Mouse (Mus musculus) midbrain, embryonic 11.5 days (tissue): ENCODE data around the gene 4933405L10Rik. TPM values are rescaled to one million over a fixed set of nuclear protein-coding genes. Genes with fewer than 3 reads are reported as not detected.

Experiments used
- ATAC-seq: fragments of 200-750 bp; cut with Nextera tagmentation; 2 replicates; pipeline ENCODE4 v1.8.0; 2017; ENCODE audit warnings: moderate TSS enrichment, moderate library complexity; ENCODE audit not compliant: low FRiP score
- DNase-seq: peaks from one replicate; pipeline ENCODE4 v3.0.0; 2015; ENCODE audit warnings: low spot score; ENCODE audit errors: missing footprints
- H3K27ac ChIP-seq: fragments of 300-500 bp; sonication (generic); 2 replicates; pipeline ENCODE4 v1.5.1; 2014; ENCODE audit warnings: low read depth, low read length
- H3K27me3 ChIP-seq: fragments of 300-500 bp; sonication (generic); 2 replicates; pipeline ENCODE4 v1.6.1; 2014; ENCODE audit warnings: mild to moderate bottlenecking, low read length, moderate library complexity, mixed read lengths; ENCODE audit not compliant: control insufficient read depth, insufficient read depth
- H3K36me3 ChIP-seq: fragments of 300-500 bp; sonication (generic); 2 replicates; pipeline ENCODE4 v1.6.1; 2014; ENCODE audit warnings: mild to moderate bottlenecking, low read length, moderate library complexity, mixed read lengths; ENCODE audit not compliant: control insufficient read depth, insufficient read depth
- H3K4me1 ChIP-seq: fragments of 300-500 bp; sonication (generic); 2 replicates; pipeline ENCODE4 v1.6.1; 2014; ENCODE audit warnings: low read length; ENCODE audit not compliant: control insufficient read depth, insufficient read depth
- H3K4me2 ChIP-seq: fragments of 300-500 bp; sonication (generic); 2 replicates; pipeline ENCODE4 v1.6.1; 2014; ENCODE audit warnings: mild to moderate bottlenecking, moderate library complexity
- H3K4me3 ChIP-seq: fragments of 300-500 bp; sonication (generic); 2 replicates; pipeline ENCODE4 v1.5.1; 2014; ENCODE audit warnings: low read depth, low read length
- H3K9ac ChIP-seq: fragments of 300-500 bp; sonication (generic); 2 replicates; pipeline ENCODE4 v1.6.1; 2014; ENCODE audit warnings: low read length
- H3K9me3 ChIP-seq: fragments of 300-500 bp; sonication (generic); 2 replicates; pipeline ENCODE4 v1.6.1; 2016; ENCODE audit warnings: low read length; ENCODE audit not compliant: control insufficient read depth
- WGBS: fragments of 180-500 bp; shearing (Covaris S2); extraction: QIAGEN DNeasy Blood & Tissue Kit; methylation state at CpG from one replicate; pipeline ENCODE4 v1.1.7; 2014; 5-methylcytosine and 5-hydroxymethylcytosine counted together
- polyA plus RNA-seq: library from polyadenylated mRNA; unstranded; fragments of >200 nt; fragmentation: Nextera tagmentation; extraction: Ambion mirVana; gene quantifications from 2 replicates; pipeline ENCODE4 v1.2.1, GENCODE M21; 2014

Gene 4933405L10Rik
- polyA plus RNA-seq, 1 experiment from 2014 or later, result not detected

GRCm38 (mm10) chr8:105725726-105726125 lies 18.3 kb downstream of the 4933405L10Rik start:
- no peaks in the 10 kb centered on the region for H3K27me3 ChIP-seq
- no peak overlapping the region for H3K4me3 ChIP-seq
- no peak overlapping the region for H3K4me2 ChIP-seq
- no peak for ATAC-seq
- H3K9ac ChIP-seq, result no peak overlapping the region
- DNase-seq, result no peak
- no peaks in the 10 kb centered on the region for H3K9me3 ChIP-seq
- peaks cover 3% of the 10 kb centered on the region; the same call in 1 of the 2 replicates for H3K36me3 ChIP-seq
- H3K27ac ChIP-seq, result no peak overlapping the region
- no peaks in the 10 kb centered on the region for H3K4me1 ChIP-seq
- WGBS, result 87% methylated on average over 5 of the region's 5 CpGs

DNA sequence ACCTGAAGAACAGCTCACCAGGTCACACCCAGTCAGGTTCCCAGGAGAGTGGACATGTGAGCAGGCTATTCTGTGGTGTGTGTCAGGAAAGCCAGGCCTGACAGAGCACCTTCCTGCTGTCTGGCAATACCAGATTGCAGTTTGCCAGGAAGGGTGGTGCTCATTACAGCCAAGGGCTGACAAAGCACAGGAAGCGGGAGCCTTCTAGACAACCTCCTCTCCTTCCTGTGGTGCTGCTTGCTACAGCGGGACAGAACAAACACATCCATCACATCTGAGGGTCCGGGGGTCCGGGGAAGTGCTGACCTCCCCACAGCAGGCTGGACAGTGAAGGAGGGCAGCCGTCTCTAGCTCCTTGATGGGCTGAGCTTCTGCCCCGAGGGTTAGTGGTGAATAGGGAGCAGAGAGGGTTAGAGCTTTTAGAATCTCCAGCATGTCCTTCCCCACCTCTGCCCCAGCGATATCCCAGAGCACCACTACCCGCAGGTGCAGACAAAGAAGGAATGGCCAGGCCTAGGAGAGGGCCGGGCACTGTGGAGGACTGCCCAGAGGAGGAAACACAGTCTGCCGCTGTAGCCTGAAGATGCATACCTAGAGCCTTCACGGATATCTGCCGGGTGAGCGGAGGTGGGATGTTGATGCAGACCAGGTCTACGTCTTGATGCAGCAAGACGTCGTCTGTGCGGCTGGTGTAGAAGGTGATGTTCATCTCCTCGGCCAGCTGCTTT lies 20.1 kb downstream of the 4933405L10Rik start:
- H3K4me3 ChIP-seq, result no peak overlapping the region
- no peak overlapping the region for H3K9ac ChIP-seq
- no peak overlapping the region for H3K27ac ChIP-seq
- no peaks in the 10 kb centered on the region for H3K27me3 ChIP-seq
- no peaks in the 10 kb centered on the region for H3K9me3 ChIP-seq
- peaks cover 3% of the 10 kb centered on the region; the same call in 1 of the 2 replicates for H3K36me3 ChIP-seq
- no peaks in the 10 kb centered on the region for H3K4me1 ChIP-seq
- ATAC-seq (no peak), DNase-seq (no peak)
- no peak overlapping the region for H3K4me2 ChIP-seq
- WGBS, result 90% methylated on average over 18 of the region's 18 CpGs

DNA sequence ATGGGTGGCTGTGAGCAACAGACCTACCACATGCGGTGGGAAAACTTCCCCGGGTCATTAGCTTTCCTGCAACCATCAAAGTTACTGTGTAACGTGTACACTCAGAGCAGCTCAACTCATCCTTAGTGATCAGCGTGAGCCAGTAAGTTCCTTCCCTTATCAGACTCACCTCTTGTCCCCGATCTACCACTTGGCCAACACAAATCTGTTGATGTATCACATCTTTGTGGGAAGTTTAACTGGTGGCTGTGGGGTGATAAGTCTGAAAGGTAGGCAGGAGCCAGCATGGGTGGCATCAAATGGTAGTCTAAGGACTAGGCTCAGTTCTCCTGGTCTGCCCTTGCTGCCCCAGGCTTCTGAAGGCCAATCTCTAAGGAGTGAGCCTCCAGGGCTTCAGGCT lies 24.7 kb downstream of the 4933405L10Rik start:
- no peak for ATAC-seq
- Histone ChIP-seq H3K36me3 (0 out of 2 replicates have a peak, but pooled peaks cover 3% of the 10 kb centered on the region), H3K9me3 (no peaks in the 10 kb centered on the region), H3K27ac (no peak overlapping the region), H3K27me3 (no peaks in the 10 kb centered on the region), H3K9ac (no peak overlapping the region), H3K4me3 (no peak overlapping the region), H3K4me2 (no peak overlapping the region), H3K4me1 (no peaks in the 10 kb centered on the region)
- 95% methylated on average over 5 of the region's 5 CpGs for WGBS
- DNase-seq, result no peak

GRCm38 (mm10) chr8:105739216-105739615 lies 31.8 kb downstream of the 4933405L10Rik start:
- DNase-seq (no peak), ATAC-seq (no peak)
- no peak overlapping the region for H3K9ac ChIP-seq
- no peaks in the 10 kb centered on the region for H3K27me3 ChIP-seq
- H3K4me1 ChIP-seq, result no peaks in the 10 kb centered on the region
- H3K27ac ChIP-seq, result no peak overlapping the region
- no peak overlapping the region for H3K4me2 ChIP-seq
- H3K9me3 ChIP-seq, result no peaks in the 10 kb centered on the region
- H3K4me3 ChIP-seq, result no peak overlapping the region
- H3K36me3 ChIP-seq, result no peaks in the 10 kb centered on the region
- WGBS, result 88% methylated on average over 5 of the region's 5 CpGs

GRCm38 (mm10) chr8:105743301-105743700 lies 35.8 kb downstream of the 4933405L10Rik start:
- Histone ChIP-seq H3K36me3 (no peaks in the 10 kb centered on the region), H3K27me3 (no peaks in the 10 kb centered on the region), H3K4me1 (no peaks in the 10 kb centered on the region), H3K27ac (no peak overlapping the region), H3K4me3 (no peak overlapping the region), H3K9me3 (no peaks in the 10 kb centered on the region), H3K4me2 (no peak overlapping the region), H3K9ac (no peak overlapping the region)
- 96% methylated on average over 4 of the region's 4 CpGs for WGBS
- ATAC-seq, result no peak
- no peak for DNase-seq

- 23% methylated on average over 11 of the region's 11 CpGs for WGBS
- Histone ChIP-seq H3K36me3 (no peaks in the 10 kb centered on the region), H3K4me3 (no peak overlapping the region), H3K27ac (no peak overlapping the region), H3K4me2 (no peak overlapping the region), H3K4me1 (0 out of 2 replicates have a peak, but pooled peaks cover 5% of the 10 kb centered on the region), H3K9me3 (no peaks in the 10 kb centered on the region), H3K27me3 (no peaks in the 10 kb centered on the region), H3K9ac (no peak overlapping the region)
- ATAC-seq (no peak), DNase-seq (peak; percentile 83)
Measured at GRCm38 (mm10) chr8:105750606-105751005, 43.2 kb downstream of the 4933405L10Rik start.

GRCm38 (mm10) chr8:105753916-105754315 lies 46.5 kb downstream of the 4933405L10Rik start:
- ATAC-seq, result no peak
- peaks cover 10% of the 10 kb centered on the region for H3K4me1 ChIP-seq
- H3K27me3 ChIP-seq, result no peaks in the 10 kb centered on the region
- 83% methylated on average over 2 of the region's 2 CpGs for WGBS
- no peaks in the 10 kb centered on the region for H3K9me3 ChIP-seq
- H3K4me2 ChIP-seq, result no peak overlapping the region
- no peak overlapping the region for H3K4me3 ChIP-seq
- H3K36me3 ChIP-seq, result no peaks in the 10 kb centered on the region
- no peak for DNase-seq
- H3K9ac ChIP-seq, result no peak overlapping the region
- no peak overlapping the region for H3K27ac ChIP-seq

DNA sequence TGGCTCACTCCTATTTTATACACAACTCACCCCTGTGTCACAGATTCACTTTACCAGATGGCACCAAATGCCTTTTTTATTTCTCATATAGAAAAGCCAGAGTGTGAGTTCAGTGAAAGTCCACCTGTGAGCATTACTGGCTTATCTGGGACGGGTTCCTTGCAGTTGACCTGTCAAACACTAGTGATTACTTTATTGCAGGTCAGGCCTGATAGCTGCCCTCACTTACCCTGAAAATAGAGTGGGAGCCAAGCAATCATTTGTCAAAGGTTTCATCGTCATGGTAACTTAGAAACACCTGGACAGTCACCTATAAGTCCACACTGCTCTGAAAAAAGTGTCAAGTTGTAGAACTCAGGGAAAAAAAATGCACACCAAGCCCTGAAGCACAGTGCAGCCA lies 47.2 kb downstream of the 4933405L10Rik start:
- no peak overlapping the region for H3K27ac ChIP-seq
- ATAC-seq (no peak), DNase-seq (no peak)
- no peaks in the 10 kb centered on the region for H3K27me3 ChIP-seq
- H3K9ac ChIP-seq, result no peak overlapping the region
- no peak overlapping the region for H3K4me2 ChIP-seq
- no peaks in the 10 kb centered on the region for H3K36me3 ChIP-seq
- H3K9me3 ChIP-seq, result no peaks in the 10 kb centered on the region
- no peak overlapping the region for H3K4me3 ChIP-seq
- H3K4me1 ChIP-seq, result peaks cover 10% of the 10 kb centered on the region
- WGBS, result 90% methylated on average over 2 of the region's 2 CpGs

DNA sequence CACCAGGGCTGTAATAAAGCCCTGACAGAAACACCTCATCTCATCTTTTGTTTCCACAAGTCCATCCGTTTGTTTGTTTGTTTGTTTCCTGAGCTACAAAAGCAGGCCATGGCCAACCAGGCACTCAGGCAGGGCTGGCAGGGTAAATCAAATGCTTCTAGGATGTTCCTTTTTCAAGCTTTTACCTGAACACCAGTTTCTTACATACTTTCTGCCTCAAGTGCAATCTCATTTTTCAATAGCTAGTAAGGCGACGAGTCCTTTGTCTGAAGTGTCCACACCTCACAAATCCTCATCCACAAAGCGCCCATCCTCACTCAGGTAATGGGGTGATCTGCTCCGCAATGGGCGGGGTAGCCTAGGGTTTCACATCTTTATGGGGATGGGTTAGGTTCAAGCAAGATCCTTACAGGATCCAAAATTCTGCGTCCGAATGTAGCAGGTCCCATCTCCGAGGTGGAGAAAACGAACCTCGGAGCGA lies 50.4 kb downstream of the 4933405L10Rik start:
- peak overlapping the region; percentile 58 for H3K4me2 ChIP-seq
- H3K36me3 ChIP-seq, result no peaks in the 10 kb centered on the region
- DNase-seq (peak; percentile 90), ATAC-seq (no peak)
- H3K4me3 ChIP-seq, result peak overlapping the region; percentile 90
- no peaks in the 10 kb centered on the region for H3K9me3 ChIP-seq
- H3K27ac ChIP-seq, result peak overlapping the region; percentile 58
- H3K27me3 ChIP-seq, result no peaks in the 10 kb centered on the region
- peaks cover 5% of the 10 kb centered on the region for H3K4me1 ChIP-seq
- 3% methylated on average over 12 of the region's 12 CpGs for WGBS
- peak overlapping the region; percentile 87 for H3K9ac ChIP-seq
